Mouse (Mus musculus): ENCODE results near the gene Map2k7. TPM values are rescaled to one million over a fixed set of nuclear protein-coding genes. Genes with fewer than 3 reads are reported as not detected.

The Map2k7 gene
- 22.6 and 24.3 TPM in 2 replicates for polyA plus RNA-seq (2014; fragmentation: Nextera tagmentation; extraction: Ambion mirVana)

DNA sequence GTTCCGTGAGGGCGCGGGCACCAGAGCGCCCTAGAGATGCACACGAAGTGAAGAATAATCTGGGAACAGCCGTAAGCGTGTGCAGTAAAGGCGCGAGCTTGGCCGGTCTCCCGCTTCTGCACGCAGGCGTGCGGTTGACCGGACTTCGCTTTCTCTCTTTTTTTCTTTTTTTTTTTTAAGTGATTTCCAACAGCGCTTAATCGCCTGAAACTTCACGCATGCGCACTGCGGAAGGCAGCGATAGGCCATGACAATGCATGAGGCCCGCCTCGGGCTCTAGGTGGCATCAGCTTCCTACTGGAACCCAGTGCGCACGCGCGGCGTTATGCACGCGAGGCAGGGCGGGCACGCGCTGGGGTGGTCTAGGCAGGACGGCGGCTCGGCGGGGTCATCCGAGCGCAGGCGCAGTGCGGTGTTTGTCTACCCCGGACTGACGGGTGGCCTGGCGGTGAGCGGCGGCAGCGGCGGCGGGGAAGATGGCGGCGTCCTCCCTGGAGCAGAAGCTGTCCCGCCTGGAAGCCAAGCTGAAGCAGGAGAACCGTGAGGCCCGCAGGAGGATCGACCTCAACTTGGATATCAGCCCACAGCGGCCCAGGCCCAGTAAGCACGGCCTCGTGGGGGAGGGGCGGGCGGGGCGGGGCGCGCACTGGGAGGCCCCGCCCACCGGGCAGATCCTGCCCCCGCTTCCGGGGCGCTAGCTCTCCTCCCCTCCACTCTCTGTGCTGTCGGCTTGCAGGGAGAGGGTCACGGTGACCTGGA lies at the start of gene Map2k7, which contains the start of gene Gm49320:
TSS of gene Map2k7 (plus strand) at position 307 of the 759 bp plus-strand sequence.
TSS of gene Gm49320 (plus strand) at position 432 of the 759 bp plus-strand sequence.
- H3K4me3 ChIP-seq (ENCODE audit: low read length), result peak within 1 kb of the TSS; percentile 83
- H3K9ac ChIP-seq (ENCODE audit: low read depth, low read length), result peak within 1 kb of the TSS; percentile 81
- H3K27me3 ChIP-seq (ENCODE audit: control insufficient read depth, insufficient read depth, low read length), result no peaks in the 10 kb centered on the region
- peak within 1 kb of the TSS; percentile 77 for H3K4me2 ChIP-seq (replicated peaks; ENCODE audit: low read depth, low read length)
- H3K4me1 ChIP-seq (ENCODE audit: control insufficient read depth, insufficient read depth, low read length), result peaks cover 11% of the 10 kb centered on the region
- under 1% methylated on average over 61 of the region's 71 CpGs for WGBS
- H3K9me3 ChIP-seq (ENCODE audit: control insufficient read depth, low read length), result no peaks in the 10 kb centered on the region
- peak; percentile 96 for ATAC-seq (ENCODE audit: low FRiP score, low TSS enrichment)
- H3K27ac ChIP-seq (ENCODE audit: low read depth, low read length), result peak within 1 kb of the TSS; percentile 93
- peaks cover 27% of the 10 kb centered on the region for H3K36me3 ChIP-seq (ENCODE audit: control insufficient read depth, insufficient read depth, low read length)

DNA sequence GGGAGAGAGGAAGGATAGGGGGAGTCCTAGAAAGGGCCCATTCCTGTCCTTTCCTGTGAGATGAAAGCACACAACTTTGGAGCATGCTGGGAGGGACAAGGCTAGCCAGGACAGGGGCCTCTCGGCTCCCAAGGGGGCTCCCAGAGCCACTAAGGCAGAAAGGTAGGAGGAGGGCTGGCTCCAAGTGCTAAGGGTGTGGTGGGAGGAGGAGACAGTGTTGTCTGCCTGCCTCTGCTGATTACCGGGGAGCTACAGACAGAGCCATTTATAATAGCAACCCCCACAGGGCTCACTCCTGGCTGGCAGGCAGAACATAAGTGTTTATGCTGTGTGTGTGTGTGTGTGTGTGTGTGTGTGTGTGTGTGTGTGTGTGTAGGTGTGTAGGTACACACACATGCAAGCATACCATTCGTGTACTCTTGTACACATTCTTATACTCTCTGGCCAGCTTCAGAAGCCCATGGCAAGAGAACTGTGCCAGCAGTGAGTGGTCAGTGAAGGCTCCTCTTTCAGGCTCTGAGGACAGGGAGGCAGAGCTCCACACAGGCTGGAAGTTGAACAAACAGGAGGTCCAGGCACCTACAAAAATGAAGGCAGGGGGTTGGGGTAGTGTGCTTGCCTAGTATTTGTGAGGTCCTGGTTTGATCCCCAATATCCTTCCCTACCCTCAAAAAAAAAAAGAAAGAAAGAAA lies 49.4 kb upstream of the Map2k7 start:
- Histone ChIP-seq H3K9ac (ENCODE audit: low read depth, low read length) (no peak overlapping the region), H3K9me3 (ENCODE audit: control insufficient read depth, low read length) (no peaks in the 10 kb centered on the region), H3K27me3 (ENCODE audit: control insufficient read depth, insufficient read depth, low read length) (no peaks in the 10 kb centered on the region), H3K27ac (ENCODE audit: low read depth, low read length) (no peak overlapping the region), H3K36me3 (ENCODE audit: control insufficient read depth, insufficient read depth, low read length) (peaks cover 24% of the 10 kb centered on the region), H3K4me3 (ENCODE audit: low read length) (no peak overlapping the region), H3K4me2 (replicated peaks; ENCODE audit: low read depth, low read length) (no peak overlapping the region), H3K4me1 (ENCODE audit: control insufficient read depth, insufficient read depth, low read length) (peaks cover 3% of the 10 kb centered on the region; the same call in 1 of the 2 replicates)
- 20% methylated on average over 3 of the region's 3 CpGs for WGBS
- no peak for ATAC-seq (ENCODE audit: low FRiP score, low TSS enrichment)

DNA sequence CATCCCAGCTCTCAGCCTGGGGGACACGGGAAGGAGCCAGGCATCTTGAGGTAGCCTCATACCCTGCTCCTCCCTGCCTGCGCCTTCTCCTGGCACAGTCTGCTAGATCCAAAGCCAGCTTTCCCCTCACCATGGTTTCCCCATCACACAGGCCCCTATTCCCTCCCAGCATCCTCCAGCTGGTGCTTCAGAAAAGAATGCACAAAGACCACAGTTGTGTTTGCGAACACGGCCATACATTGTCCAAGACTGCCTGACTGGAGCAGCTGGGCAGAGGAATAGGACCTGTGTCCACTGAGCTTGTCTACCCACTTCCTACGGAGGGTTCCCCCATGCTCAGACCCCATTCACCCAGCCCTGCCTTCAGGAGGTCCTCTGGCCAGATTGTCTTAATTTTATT lies 46.2 kb upstream of the Map2k7 start:
- Histone ChIP-seq H3K27me3 (ENCODE audit: control insufficient read depth, insufficient read depth, low read length) (no peaks in the 10 kb centered on the region), H3K4me3 (ENCODE audit: low read length) (no peak overlapping the region), H3K27ac (ENCODE audit: low read depth, low read length) (no peak overlapping the region), H3K9me3 (ENCODE audit: control insufficient read depth, low read length) (no peaks in the 10 kb centered on the region), H3K4me1 (ENCODE audit: control insufficient read depth, insufficient read depth, low read length) (peaks cover 3% of the 10 kb centered on the region; the same call in 1 of the 2 replicates), H3K36me3 (ENCODE audit: control insufficient read depth, insufficient read depth, low read length) (peaks cover 7% of the 10 kb centered on the region), H3K4me2 (replicated peaks; ENCODE audit: low read depth, low read length) (no peak overlapping the region), H3K9ac (ENCODE audit: low read depth, low read length) (no peak overlapping the region)
- ATAC-seq (ENCODE audit: low FRiP score, low TSS enrichment), result no peak
- WGBS, result 70% methylated on average over 5 of the region's 5 CpGs

DNA sequence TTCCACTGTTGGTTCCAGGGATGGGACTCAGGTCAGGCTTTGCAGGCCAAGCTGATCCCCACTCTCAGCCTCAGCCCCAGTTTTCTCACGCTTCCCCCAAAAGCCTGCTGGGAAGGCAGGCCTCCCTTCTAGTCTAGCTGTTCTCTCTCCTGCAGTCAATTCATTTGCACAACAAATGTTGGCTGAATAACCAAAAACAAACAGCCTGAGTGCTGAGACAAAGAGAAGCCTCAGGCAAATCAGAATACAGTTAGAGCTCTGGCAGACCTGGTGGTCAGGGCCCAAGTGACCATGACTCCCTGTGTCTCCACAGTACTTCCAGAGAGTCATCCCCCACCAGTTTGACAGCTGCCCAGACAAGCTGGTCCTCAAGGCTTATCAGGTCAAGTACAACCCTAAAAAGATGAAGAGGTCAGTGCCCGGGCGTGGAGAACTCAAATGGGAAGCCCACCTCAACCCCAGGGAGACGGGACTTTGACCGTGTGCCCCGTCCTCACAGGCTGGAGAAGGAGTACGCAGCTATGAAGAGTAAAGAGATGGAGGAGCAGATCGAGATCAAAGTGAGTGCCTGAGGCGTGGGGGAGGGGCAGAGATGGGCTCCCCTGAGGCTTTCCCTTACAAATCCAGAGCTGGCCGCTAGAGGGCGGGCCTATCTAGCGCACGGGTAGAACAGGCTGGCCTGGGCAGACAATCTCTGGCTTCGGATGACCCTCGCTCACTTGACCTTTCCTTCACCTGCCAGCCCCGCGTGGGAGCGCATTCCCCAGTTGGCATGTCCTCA lies 45.5 kb upstream of the Map2k7 start:
- Histone ChIP-seq H3K36me3 (ENCODE audit: control insufficient read depth, insufficient read depth, low read length) (peaks cover 7% of the 10 kb centered on the region), H3K27ac (ENCODE audit: low read depth, low read length) (no peak overlapping the region), H3K4me3 (ENCODE audit: low read length) (no peak overlapping the region), H3K9me3 (ENCODE audit: control insufficient read depth, low read length) (no peaks in the 10 kb centered on the region), H3K4me1 (ENCODE audit: control insufficient read depth, insufficient read depth, low read length) (peaks cover 3% of the 10 kb centered on the region; the same call in 1 of the 2 replicates), H3K4me2 (replicated peaks; ENCODE audit: low read depth, low read length) (peak overlapping the region; percentile 21; the same call in 1 of the 2 replicates), H3K9ac (ENCODE audit: low read depth, low read length) (no peak overlapping the region; the same call in 1 of the 2 replicates), H3K27me3 (ENCODE audit: control insufficient read depth, insufficient read depth, low read length) (no peaks in the 10 kb centered on the region)
- peak; percentile 91 for ATAC-seq (ENCODE audit: low FRiP score, low TSS enrichment)
- 10% methylated on average over 18 of the region's 18 CpGs for WGBS

DNA sequence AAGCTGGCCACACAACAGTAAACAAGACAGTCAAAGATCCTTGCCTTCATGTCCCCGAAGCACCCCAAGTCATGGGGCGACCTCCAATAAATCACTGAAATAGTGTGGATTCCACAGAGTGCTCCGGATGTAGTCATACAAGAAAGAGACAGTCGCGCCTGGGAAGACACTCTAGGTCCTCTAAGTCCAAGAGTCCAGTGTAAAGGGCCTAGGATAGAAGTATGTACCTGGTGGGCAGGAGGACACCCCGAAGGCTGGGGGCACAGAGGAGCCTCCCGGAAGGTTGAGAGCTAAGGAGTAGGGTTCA lies 45.0 kb upstream of the Map2k7 start:
- Histone ChIP-seq H3K9me3 (ENCODE audit: control insufficient read depth, low read length) (no peaks in the 10 kb centered on the region), H3K36me3 (ENCODE audit: control insufficient read depth, insufficient read depth, low read length) (peaks cover 2% of the 10 kb centered on the region; the same call in 1 of the 2 replicates), H3K4me3 (ENCODE audit: low read length) (no peak overlapping the region), H3K9ac (ENCODE audit: low read depth, low read length) (no peak overlapping the region; the same call in 1 of the 2 replicates), H3K4me2 (replicated peaks; ENCODE audit: low read depth, low read length) (peak overlapping the region; percentile 21; the same call in 1 of the 2 replicates), H3K4me1 (ENCODE audit: control insufficient read depth, insufficient read depth, low read length) (peaks cover 3% of the 10 kb centered on the region; the same call in 1 of the 2 replicates), H3K27ac (ENCODE audit: low read depth, low read length) (no peak overlapping the region), H3K27me3 (ENCODE audit: control insufficient read depth, insufficient read depth, low read length) (no peaks in the 10 kb centered on the region)
- peak; percentile 20; the same call in 1 of the 2 replicates for ATAC-seq (ENCODE audit: low FRiP score, low TSS enrichment)
- 47% methylated on average over 7 of the region's 7 CpGs for WGBS

DNA sequence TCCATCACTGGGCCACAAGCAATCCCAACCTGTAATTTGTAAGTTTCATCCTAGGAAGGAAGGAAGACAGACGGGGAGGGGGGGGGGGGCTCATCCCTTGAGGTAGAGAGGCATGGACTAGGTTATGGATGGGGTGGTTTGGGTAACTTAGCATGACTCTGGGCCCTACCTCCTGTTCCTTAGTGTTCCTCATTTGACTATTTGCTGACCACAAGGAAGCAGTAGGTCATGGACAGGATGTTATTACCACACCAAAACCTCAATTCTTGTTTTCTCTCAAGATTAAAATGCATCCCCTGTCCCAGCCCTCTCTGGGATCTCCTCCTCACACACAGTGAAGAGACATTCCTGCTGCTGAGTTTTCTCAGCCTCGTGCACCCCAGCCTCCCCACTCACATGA lies 37.2 kb upstream of the Map2k7 start:
- WGBS, result 61% methylated on average over 2 of the region's 2 CpGs
- H3K4me1 ChIP-seq (ENCODE audit: control insufficient read depth, insufficient read depth, low read length), result 0 out of 2 replicates have a peak, but pooled peaks cover under 1% of the 10 kb centered on the region
- no peak overlapping the region for H3K27ac ChIP-seq (ENCODE audit: low read depth, low read length)
- peaks cover 3% of the 10 kb centered on the region; the same call in 1 of the 2 replicates for H3K36me3 ChIP-seq (ENCODE audit: control insufficient read depth, insufficient read depth, low read length)
- H3K4me2 ChIP-seq (replicated peaks; ENCODE audit: low read depth, low read length), result no peak overlapping the region
- no peaks in the 10 kb centered on the region for H3K9me3 ChIP-seq (ENCODE audit: control insufficient read depth, low read length)
- H3K27me3 ChIP-seq (ENCODE audit: control insufficient read depth, insufficient read depth, low read length), result peaks cover 17% of the 10 kb centered on the region; the same call in 1 of the 2 replicates
- no peak overlapping the region for H3K4me3 ChIP-seq (ENCODE audit: low read length)
- ATAC-seq (ENCODE audit: low FRiP score, low TSS enrichment), result no peak
- H3K9ac ChIP-seq (ENCODE audit: low read depth, low read length), result no peak overlapping the region

DNA sequence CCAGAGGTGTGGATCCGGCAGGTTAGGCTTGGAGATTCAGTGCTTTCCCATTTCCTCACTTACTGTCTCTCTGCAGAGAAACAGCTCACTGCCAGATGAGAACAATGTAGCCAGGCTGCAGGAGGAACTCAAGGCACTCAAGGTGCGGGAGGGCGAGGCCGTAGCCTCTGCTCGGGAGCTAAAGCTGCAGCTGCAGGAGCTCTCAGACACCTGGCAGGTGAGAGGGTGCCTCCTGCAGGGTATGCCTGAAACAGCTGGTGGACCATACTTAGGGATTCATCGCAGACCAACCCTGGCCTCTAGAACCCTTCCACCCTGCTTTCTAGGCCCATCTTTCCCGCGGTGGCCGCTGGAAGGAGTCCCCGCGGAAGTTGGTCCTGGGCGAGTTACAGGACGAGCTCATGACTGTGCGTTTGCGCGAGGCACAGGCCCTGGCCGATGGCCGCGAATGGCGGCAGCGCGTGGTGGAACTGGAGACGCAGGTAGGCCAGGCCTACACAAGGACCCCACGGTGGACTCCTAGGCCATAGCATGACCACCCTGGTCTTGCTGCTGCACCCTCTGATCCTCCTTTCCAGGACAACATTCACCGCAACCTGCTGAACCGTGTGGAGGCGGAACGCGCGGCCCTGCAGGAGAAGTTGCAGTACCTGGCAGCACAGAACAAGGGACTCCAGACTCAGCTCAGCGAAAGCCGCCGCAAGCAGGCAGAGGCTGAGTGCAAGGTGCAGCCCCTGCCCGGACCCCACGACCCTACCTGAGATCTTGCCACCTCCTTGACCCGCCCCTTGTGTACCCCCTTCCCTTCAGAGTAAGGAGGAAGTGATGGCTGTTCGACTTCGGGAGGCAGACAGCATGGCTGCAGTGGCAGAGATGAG lies 33.1 kb upstream of the Map2k7 start:
- H3K27me3 ChIP-seq (ENCODE audit: control insufficient read depth, insufficient read depth, low read length), result peaks cover 23% of the 10 kb centered on the region
- H3K36me3 ChIP-seq (ENCODE audit: control insufficient read depth, insufficient read depth, low read length), result peaks cover 3% of the 10 kb centered on the region; the same call in 1 of the 2 replicates
- H3K4me2 ChIP-seq (replicated peaks; ENCODE audit: low read depth, low read length), result peak overlapping the region; percentile 38
- H3K4me1 ChIP-seq (ENCODE audit: control insufficient read depth, insufficient read depth, low read length), result peaks cover 8% of the 10 kb centered on the region; the same call in 1 of the 2 replicates
- H3K9ac ChIP-seq (ENCODE audit: low read depth, low read length), result peak overlapping the region; percentile 47; the same call in 1 of the 2 replicates
- no peak overlapping the region for H3K27ac ChIP-seq (ENCODE audit: low read depth, low read length)
- WGBS, result 14% methylated on average over 38 of the region's 38 CpGs
- no peaks in the 10 kb centered on the region for H3K9me3 ChIP-seq (ENCODE audit: control insufficient read depth, low read length)
- peak; percentile 30 for ATAC-seq (ENCODE audit: low FRiP score, low TSS enrichment)
- peak overlapping the region; percentile 21 for H3K4me3 ChIP-seq (ENCODE audit: low read length)
